Mouse (Mus musculus) G1E (cell line): ENCODE measurements around the gene Cbwd1. TPM values are rescaled to one million over a fixed set of nuclear protein-coding genes. Genes with fewer than 3 reads are reported as not detected.

Experiments
- ATAC-seq: 2 replicates; pipeline ENCODE4 v1.8.0; 2016; ENCODE audit warnings: mild to moderate bottlenecking; ENCODE audit not compliant: insufficient number of reproducible peaks, poor library complexity, low FRiP score, severe bottlenecking; ENCODE audit errors: extremely low read depth
- DNase-seq: peaks from one replicate; pipeline ENCODE4 v3.0.0; 2012; ENCODE audit warnings: low spot score
- H3K27me3 ChIP-seq: 2 replicates; pipeline ENCODE4 v1.6.1; 2012; ENCODE audit warnings: mild to moderate bottlenecking, low read length, inconsistent platforms; ENCODE audit not compliant: insufficient read depth
- H3K36me3 ChIP-seq: replicated peaks from 2 replicates; pipeline ENCODE3; 2012; ENCODE audit warnings: mild to moderate bottlenecking, inconsistent platforms
- H3K4me1 ChIP-seq: 2 replicates; pipeline ENCODE4 v1.6.1; 2012; ENCODE audit warnings: low read depth, low read length, inconsistent platforms, mixed read lengths; ENCODE audit not compliant: insufficient read depth
- H3K4me3 ChIP-seq: 2 replicates; pipeline ENCODE4 v1.5.1; 2012; ENCODE audit warnings: low read depth, mild to moderate bottlenecking, inconsistent platforms, low read length, moderate library complexity, mixed read lengths
- H3K9me3 ChIP-seq: replicated peaks from 2 replicates; pipeline ENCODE4 v1.6.1; 2012; ENCODE audit warnings: inconsistent platforms
- CTCF ChIP-seq: IDR thresholded peaks from 2 replicates; pipeline ENCODE4 v1.5.1; 2012; ENCODE audit warnings: low read depth, low read length, inconsistent platforms, mixed read lengths
- GATA1 ChIP-seq: IDR thresholded peaks from 2 replicates; pipeline ENCODE4 v1.6.1; 2012; ENCODE audit warnings: borderline replicate concordance, low read length, inconsistent platforms, mixed read lengths
- GATA2 ChIP-seq: IDR thresholded peaks from 2 replicates; pipeline ENCODE4 v1.6.1; 2012; ENCODE audit warnings: low read depth, low read length, inconsistent platforms, borderline replicate concordance
- POLR2AphosphoS5 ChIP-seq: IDR thresholded peaks from 2 replicates; pipeline ENCODE4 v1.6.1; 2012; ENCODE audit warnings: low read depth, low read length, inconsistent platforms; ENCODE audit not compliant: insufficient replicate concordance
- TAL1 ChIP-seq: conservative IDR thresholded peaks from 2 replicates; pipeline ENCODE4 v1.6.1; 2012; ENCODE audit warnings: low read depth, low read length, inconsistent platforms, mixed read lengths
- polyA plus RNA-seq: library from polyadenylated mRNA; stranded (reverse); fragments of >175 nt; gene quantifications from 2 replicates; pipeline ENCODE4 v1.2.3, GENCODE M21; 2012
- total RNA-seq, 2 experiments: library from RNA; stranded (forward) in 1 of 2; stranded (reverse) in 1 of 2; fragments of 200-1000 nt in 1 of 2; fragments of >200 nt in 1 of 2; fragmentation: Nextera tagmentation in 1 of 2; gene quantifications; 2 replicates each; pipeline ENCODE4 v1.2.3; 2014 to 2017

The Cbwd1 gene
- total and polyA plus RNA-seq, 3 experiments, result 1.6 to 38.9 (median 22.0) TPM

GRCm38 (mm10) chr19:24899578-24900544, 61.5 kb downstream of the Cbwd1 start:
- no peaks in the 10 kb centered on the region for H3K4me1 ChIP-seq
- H3K4me3 ChIP-seq, result 0 out of 2 replicates have a peak overlapping the region, but pooled peaks have one; percentile 7
- no peak for ATAC-seq
- TF ChIP-seq GATA2, result no peak
- no peak for TF ChIP-seq CTCF
- no peak for TF ChIP-seq TAL1
- no peak for TF ChIP-seq GATA1
- no peak for TF ChIP-seq POLR2AphosphoS5
- H3K9me3 ChIP-seq, result peaks cover 8% of the 10 kb centered on the region
- peaks cover 32% of the 10 kb centered on the region for H3K27me3 ChIP-seq
- no peak for DNase-seq
- H3K36me3 ChIP-seq, result no peaks in the 10 kb centered on the region

- H3K36me3 ChIP-seq, result no peaks in the 10 kb centered on the region
- H3K4me1 ChIP-seq, result no peaks in the 10 kb centered on the region
- TF ChIP-seq CTCF, result no peak
- TF ChIP-seq TAL1, result no peak
- no peak for TF ChIP-seq GATA1
- no peak for TF ChIP-seq POLR2AphosphoS5
- no peak for TF ChIP-seq GATA2
- 0 out of 2 replicates have a peak overlapping the region, but pooled peaks have one; percentile 7 for H3K4me3 ChIP-seq
- peaks cover 32% of the 10 kb centered on the region for H3K27me3 ChIP-seq
- DNase-seq (no peak), ATAC-seq (no peak)
- peaks cover 8% of the 10 kb centered on the region for H3K9me3 ChIP-seq
Measured at GRCm38 (mm10) chr19:24898737-24899577, 62.5 kb downstream of the Cbwd1 start.

DNA sequence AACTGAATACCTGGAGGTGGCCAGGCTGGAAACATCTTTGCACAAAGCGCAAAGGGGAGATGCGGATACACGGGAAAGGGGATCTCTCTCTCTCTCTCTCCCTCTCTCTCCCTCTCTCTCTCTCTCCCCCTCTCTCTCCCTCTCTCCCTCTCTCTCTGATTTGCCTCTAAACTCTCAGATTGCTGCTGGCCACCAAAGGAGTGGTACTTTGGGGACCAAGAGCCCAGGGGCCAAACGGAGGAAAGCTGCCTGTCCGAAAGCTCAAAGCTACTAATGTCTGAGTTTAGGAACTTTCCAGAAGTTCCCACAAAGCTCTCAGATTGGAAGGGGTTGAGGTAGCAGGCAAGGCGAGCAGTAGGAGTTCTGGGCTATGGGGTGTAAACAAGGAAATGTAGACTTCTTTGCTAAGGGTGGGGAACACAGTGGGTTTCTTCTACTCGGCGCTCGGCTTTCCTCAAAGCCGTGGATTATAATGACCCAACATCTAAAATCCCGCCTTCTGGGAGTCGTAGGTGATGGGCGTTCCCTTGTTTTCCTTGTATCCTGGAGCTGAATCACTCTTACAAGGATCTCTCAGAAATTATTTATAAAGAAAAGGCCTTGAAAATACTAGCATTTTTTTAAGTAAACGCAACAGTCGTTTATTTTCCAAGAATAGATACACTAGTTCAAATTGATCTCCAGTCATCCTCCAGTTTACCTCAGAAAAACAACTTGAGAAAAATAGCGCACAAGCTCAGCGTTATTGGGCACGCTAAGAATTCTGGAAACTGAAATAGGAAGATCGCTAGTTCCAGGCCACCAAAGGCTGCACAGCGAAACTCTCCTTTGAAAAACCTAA, 63.3 kb downstream of the Cbwd1 start:
- Histone ChIP-seq H3K4me1 (no peaks in the 10 kb centered on the region), H3K9me3 (peaks cover 8% of the 10 kb centered on the region), H3K36me3 (no peaks in the 10 kb centered on the region), H3K4me3 (no peak overlapping the region), H3K27me3 (peaks cover 32% of the 10 kb centered on the region)
- TF ChIP-seq TAL1 (no peak), POLR2AphosphoS5 (no peak), GATA1 (no peak), CTCF (no peak), GATA2 (no peak)
- no peak for ATAC-seq
- DNase-seq, result no peak

DNA sequence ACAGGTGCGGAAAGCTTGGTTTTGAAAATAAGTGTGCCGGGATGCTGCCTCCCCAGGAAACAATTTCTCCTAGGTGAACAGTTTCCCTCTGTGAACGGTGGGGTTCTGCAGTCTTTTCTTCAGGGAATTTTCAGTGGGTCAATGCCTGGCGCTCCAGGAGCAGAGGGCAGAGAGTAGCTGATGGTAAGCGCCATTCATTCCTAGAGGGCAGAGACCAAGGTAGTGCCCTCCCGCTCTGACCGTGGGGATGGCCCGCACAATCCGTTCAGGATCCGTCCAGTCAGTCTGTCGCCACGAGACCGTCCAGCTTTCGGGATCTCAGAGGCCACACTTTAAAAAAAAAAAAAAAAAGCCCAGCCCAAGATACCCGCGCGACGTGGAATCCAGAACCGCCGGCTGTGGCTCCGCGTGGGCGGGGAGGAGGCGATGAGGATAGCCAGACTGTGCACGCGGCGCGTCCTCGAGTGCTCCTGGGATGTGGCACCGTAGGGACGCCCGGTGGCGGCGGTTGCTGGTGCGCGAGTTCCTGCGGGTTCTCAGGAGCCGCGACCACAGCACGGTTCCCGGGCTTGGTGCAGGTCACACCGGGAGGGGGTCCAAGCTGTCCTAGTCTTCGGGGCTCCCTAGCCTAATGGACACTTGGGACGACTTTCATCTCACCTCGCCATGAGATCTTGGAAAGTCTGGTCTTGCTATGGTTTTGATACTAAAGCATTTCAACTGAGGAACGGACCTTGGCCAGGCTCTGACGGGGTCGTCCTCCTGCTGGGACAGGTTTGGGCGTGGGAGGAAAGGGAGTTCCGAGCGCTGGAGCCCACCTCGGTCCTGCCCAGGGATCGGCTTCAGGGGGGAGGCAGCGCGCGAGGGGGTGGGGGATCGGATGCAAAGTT, 64.2 kb downstream of the Cbwd1 start:
- ATAC-seq (no peak), DNase-seq (no peak)
- peaks cover 32% of the 10 kb centered on the region for H3K27me3 ChIP-seq
- H3K9me3 ChIP-seq, result peaks cover 8% of the 10 kb centered on the region
- no peaks in the 10 kb centered on the region for H3K36me3 ChIP-seq
- no peaks in the 10 kb centered on the region for H3K4me1 ChIP-seq
- no peak overlapping the region for H3K4me3 ChIP-seq
- TF ChIP-seq CTCF (no peak), POLR2AphosphoS5 (no peak), TAL1 (no peak), GATA2 (no peak), GATA1 (no peak)

GRCm38 (mm10) chr19:24896536-24896935, 64.9 kb downstream of the Cbwd1 start:
- H3K36me3 ChIP-seq, result no peaks in the 10 kb centered on the region
- peaks cover 8% of the 10 kb centered on the region for H3K9me3 ChIP-seq
- no peak overlapping the region for H3K4me3 ChIP-seq
- no peak for TF ChIP-seq GATA1
- TF ChIP-seq TAL1, result no peak
- no peak for TF ChIP-seq GATA2
- TF ChIP-seq POLR2AphosphoS5, result no peak
- TF ChIP-seq CTCF, result no peak
- ATAC-seq, result no peak
- H3K4me1 ChIP-seq, result no peaks in the 10 kb centered on the region
- DNase-seq, result no peak
- peaks cover 32% of the 10 kb centered on the region for H3K27me3 ChIP-seq
